Mouse (Mus musculus): Measurements from ENCODE around the gene Adamtsl5. TPM values are rescaled to one million over a fixed set of nuclear protein-coding genes. Genes with fewer than 3 reads are reported as not detected.

Adamtsl5 gene
- polyA plus RNA-seq (2017; shearing (Covaris generic)), result not detected

DNA sequence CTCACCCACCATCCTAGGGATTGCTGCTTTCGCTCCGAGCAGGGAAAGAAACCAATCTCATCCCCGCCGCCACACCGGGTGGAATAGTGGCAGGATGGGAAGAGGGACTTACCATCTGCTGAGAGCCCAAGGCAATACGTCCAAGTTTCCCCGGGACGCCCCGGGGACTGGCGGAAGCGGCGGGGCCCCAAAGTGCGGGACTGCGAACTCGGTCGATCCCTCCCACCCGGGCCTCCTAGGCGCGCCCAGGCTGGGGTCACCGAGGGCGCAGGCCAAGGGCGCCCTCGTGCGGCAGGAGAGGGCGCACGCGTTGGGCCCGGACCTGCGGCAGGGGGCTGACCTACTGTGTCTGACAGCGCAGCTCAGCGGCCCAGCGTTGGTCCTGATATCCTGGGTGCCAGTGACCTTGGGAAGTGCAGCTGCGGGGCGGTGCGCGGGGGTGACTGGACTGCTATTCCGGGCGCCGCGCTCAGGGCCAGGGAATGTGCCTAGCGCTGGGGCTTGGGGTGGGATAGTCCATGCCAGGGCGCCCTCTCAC is at the start of gene Adamtsl5:
Gene Adamtsl5, minus strand, starts transcription at position 169 of the 538 bp plus-strand sequence.

DNA sequence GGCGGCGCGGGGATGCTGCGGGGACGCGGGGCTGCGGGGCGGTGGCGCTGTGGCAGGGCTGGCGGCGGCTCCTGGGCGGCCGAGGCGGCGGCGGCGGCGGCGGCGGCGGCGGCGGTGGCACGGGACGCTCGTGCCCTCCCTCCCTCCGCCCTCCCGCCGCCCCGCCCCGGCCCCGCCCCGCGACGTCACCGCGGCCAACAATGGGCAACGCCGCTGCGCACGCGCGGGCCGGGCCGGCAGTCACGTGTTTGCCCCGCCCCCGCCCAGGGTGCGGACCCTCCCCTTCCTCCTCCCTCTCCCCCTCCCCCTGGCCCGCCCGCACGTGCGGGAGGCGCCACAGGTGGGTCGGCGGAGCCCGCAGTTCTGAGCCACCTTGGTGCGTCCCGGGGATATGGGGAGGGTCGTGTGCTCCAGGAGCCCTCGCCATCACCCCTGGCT is 39.3 kb upstream of the Adamtsl5 start, which contains the start of gene Mex3d:
Gene Mex3d, minus strand, starts transcription at position 138 of the 438 bp plus-strand sequence.

DNA sequence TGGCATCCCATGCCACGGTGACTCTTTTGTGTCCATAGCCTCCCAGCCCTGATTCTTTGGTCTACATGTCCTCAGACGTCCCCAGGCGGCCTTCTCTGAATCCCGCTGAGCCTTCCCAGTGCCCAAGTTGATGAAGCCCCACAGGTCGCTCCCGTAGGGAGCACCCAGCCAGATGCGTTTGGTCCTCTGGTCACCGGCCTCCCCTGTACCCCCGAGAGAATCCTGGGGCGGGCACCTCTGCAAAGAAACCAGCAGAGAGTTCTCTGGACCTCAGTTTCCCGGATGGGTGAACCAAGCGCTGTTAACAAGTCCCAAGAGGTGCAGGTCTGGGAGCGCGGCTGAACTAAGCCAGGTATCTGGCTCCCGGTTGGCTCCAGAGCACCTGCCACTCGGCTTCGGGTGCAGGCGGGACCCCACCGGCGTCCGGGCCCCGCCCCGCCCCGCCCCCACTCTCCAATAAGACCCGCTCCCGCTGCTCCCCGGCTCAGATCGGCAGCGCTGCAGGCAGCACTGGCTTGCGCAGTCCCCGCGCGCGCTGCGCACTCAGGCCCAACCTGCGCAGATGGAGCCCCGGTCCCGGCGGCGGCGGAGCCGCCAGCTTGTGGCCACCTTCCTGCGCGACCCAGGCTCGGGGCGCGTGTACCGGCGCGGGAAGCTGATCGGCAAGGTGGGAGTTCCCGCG is 7.9 kb upstream of the Adamtsl5 start, which contains the start of gene Plk5:
Gene Plk5, plus strand, starts transcription at position 459 of the 682 bp plus-strand sequence.

GRCm38 (mm10) chr10:80329273-80330081 is 18.7 kb downstream of the Adamtsl5 start, which contains the start of the genes Pcsk4 and Reep6:
Pcsk4 (minus strand) TSS chr10:80329498.
Reep6 (plus strand) TSS chr10:80329953.

DNA sequence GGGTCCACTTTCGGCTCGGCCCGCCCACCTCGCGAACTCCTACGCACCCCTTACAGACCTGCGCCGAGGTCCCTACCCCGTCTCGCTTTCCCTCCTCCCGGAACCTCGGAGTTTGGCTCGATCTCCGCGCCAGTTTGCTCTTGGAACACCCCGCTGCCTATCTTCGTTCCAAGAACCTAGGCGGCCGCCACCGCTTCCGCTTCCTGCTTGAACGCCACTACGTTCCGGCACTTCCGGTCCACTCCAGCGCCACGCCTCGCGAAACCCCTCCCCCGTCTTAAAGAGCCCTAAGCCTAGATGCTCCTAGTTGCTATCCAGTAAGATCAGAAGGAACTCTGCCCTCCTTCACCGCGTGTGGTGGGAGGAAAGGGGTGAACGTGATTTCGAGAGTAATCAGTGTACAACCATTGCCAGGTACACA is 27.9 kb downstream of the Adamtsl5 start, which contains the start of gene 2310011J03Rik:
Gene 2310011J03Rik, minus strand, starts transcription at position 198 of the 421 bp plus-strand sequence.

DNA sequence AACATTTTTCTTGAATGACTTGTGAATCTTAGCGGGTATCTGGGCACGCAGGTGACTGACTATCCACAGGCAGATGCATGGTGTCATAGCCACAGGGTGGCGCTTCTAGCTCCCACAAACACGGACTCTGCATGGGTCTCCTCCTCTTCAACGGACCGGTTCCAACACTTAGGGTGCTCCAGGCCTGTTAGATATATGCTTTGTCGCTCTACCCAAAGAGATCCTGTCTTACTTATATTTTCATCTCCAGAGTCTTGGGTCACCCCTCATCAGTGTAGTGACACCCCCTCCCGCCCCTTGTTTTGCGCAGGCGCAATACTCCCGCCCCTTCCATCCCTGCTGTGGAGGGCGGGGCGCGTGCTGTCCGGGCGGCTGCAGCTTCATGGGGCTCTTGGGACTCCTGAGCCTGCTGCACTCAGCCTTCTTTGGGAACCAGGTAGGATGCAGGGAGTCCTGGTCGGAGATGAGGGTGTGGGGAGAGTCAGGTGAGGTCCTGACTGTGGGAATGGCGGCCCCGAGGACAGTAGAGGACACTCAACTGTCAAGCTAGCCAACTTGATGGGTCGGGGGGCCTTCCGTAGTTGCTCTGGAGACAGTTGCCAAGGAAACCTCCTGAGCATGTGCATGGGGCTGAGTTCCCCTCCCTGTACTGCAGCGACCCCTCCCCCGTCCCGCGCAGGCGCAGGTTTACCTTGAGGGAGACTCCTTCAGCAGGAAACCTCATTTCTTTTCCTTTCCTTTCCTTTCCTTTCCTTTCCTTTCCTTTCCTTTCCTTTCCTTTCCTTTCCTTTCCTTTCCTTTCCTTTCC is 52.4 kb downstream of the Adamtsl5 start, which contains the start of gene Apc2:
Gene Apc2, plus strand, starts transcription at position 360 of the 808 bp plus-strand sequence.

GRCm38 (mm10) chr10:80292251-80293146 is 55.7 kb downstream of the Adamtsl5 start, which contains the start of gene Rps15:
Rps15 (plus strand) TSS chr10:80292453.

Other genes starting within 250 kb of the Adamtsl5 start
- 84.3 TPM for gene Sbno2, start 242.8 kb downstream of the Adamtsl5 start, polyA plus RNA-seq (2017; shearing (Covaris generic))
- gene Stk11, start 232.6 kb downstream of the Adamtsl5 start, polyA plus RNA-seq (2017; shearing (Covaris generic)), result 11.9 TPM
- gene Atp5d, start 209.8 kb downstream of the Adamtsl5 start, polyA plus RNA-seq (2017; shearing (Covaris generic)), result 434 TPM
- gene Cbarp, start 207.6 kb downstream of the Adamtsl5 start, polyA plus RNA-seq (2017; shearing (Covaris generic)), result 2.9 TPM
- 1.7 TPM for gene Midn, start 200.1 kb downstream of the Adamtsl5 start, polyA plus RNA-seq (2017; shearing (Covaris generic))
- 199 TPM for gene Cirbp, start 182.4 kb downstream of the Adamtsl5 start, polyA plus RNA-seq (2017; shearing (Covaris generic))
- 21.6 TPM for gene 1600002K03Rik, start 175.5 kb downstream of the Adamtsl5 start, polyA plus RNA-seq (2017; shearing (Covaris generic))
- gene Efna2, start 168.9 kb downstream of the Adamtsl5 start, polyA plus RNA-seq (2017; shearing (Covaris generic)), result 0.22 TPM
- 145 TPM for gene Mum1, start 122.0 kb downstream of the Adamtsl5 start, polyA plus RNA-seq (2017; shearing (Covaris generic))
- 305 TPM for gene Ndufs7, start 99.3 kb downstream of the Adamtsl5 start, polyA plus RNA-seq (2017; shearing (Covaris generic))
- gene Gamt, start 87.4 kb downstream of the Adamtsl5 start, polyA plus RNA-seq (2017; shearing (Covaris generic)), result 1.6 TPM
- 53.8 TPM for gene Dazap1, start 86.9 kb downstream of the Adamtsl5 start, polyA plus RNA-seq (2017; shearing (Covaris generic))
- gene Rps15, start 56.0 kb downstream of the Adamtsl5 start, polyA plus RNA-seq (2017; shearing (Covaris generic)), result 794 TPM
- gene Apc2, start 52.4 kb downstream of the Adamtsl5 start, polyA plus RNA-seq (2017; shearing (Covaris generic)), result 0.40 TPM
- 87.1 TPM for gene 2310011J03Rik, start 27.9 kb downstream of the Adamtsl5 start, polyA plus RNA-seq (2017; shearing (Covaris generic))
- 26.3 TPM for gene Pcsk4, start 18.9 kb downstream of the Adamtsl5 start, polyA plus RNA-seq (2017; shearing (Covaris generic))
- gene Reep6, start 18.5 kb downstream of the Adamtsl5 start, polyA plus RNA-seq (2017; shearing (Covaris generic)), result not detected
- gene Plk5, start 8.0 kb upstream of the Adamtsl5 start, polyA plus RNA-seq (2017; shearing (Covaris generic)), result not detected
- 0.29 TPM for gene Mex3d, start 39.2 kb upstream of the Adamtsl5 start, polyA plus RNA-seq (2017; shearing (Covaris generic))
- 34.4 TPM for gene Mbd3, start 51.1 kb upstream of the Adamtsl5 start, polyA plus RNA-seq (2017; shearing (Covaris generic))
- gene Uqcr11, start 58.4 kb upstream of the Adamtsl5 start, polyA plus RNA-seq (2017; shearing (Covaris generic)), result 258 TPM
- 31.6 TPM for gene Tcf3, start 85.2 kb upstream of the Adamtsl5 start, polyA plus RNA-seq (2017; shearing (Covaris generic))
- not detected for gene Onecut3, start 146.4 kb upstream of the Adamtsl5 start, polyA plus RNA-seq (2017; shearing (Covaris generic))
- gene Atp8b3, start 190.7 kb upstream of the Adamtsl5 start, polyA plus RNA-seq (2017; shearing (Covaris generic)), result not detected
- 59.7 TPM for gene Rexo1, start 213.1 kb upstream of the Adamtsl5 start, polyA plus RNA-seq (2017; shearing (Covaris generic))
- 1.1 TPM for gene Klf16, start 228.9 kb upstream of the Adamtsl5 start, polyA plus RNA-seq (2017; shearing (Covaris generic))
- 36.0 TPM for gene Abhd17a, start 241.9 kb upstream of the Adamtsl5 start, polyA plus RNA-seq (2017; shearing (Covaris generic))

Measured in inflammation-experienced regulatory T-cells, adult 16 weeks (primary cell).